Mouse (Mus musculus): Measurements from ENCODE around the gene 4430402I18Rik. TPM values are rescaled to one million over a fixed set of nuclear protein-coding genes. Genes with fewer than 3 reads are reported as not detected.

4430402I18Rik gene
- total and polyA plus RNA-seq, 3 experiments = 0.14 to 0.51 (median 0.15) TPM

DNA sequence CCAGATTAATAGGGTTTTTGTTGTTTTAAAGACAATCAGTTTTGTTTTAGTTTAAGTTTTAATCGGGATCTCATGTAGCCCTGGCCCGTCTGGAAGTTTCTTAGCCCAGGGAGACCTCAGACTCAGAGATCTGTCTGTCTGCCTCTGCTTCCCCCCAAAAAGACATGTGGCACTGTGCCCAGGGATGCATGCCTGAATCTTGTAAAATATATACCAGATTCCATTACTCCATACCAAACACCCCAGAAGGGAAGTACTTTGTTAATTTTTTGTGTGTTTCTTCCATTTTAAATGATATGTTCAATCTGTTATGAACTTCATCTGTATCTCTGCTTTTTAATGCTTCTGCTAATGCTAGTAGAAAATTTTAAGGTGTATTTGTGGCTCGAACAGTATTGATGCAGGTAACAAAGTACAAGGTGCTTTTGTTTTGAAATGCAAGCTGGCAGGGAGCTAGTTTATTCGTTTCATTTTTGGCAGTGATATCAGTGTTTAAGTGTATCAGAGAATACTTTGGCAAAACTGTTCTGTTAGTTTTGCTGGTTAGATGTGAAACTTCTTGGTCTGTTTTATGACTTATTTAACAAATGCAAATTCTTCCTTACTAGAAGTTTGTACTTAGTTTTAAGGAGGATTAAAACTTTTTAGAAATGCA is 30.5 kb upstream of the 4430402I18Rik start:
- H3K9me3 ChIP-seq (replicated peaks; ENCODE audit: low read length) = no peaks in the 10 kb centered on the region
- H3K4me2 ChIP-seq (ENCODE audit: insufficient read depth, low read depth, poor library complexity, severe bottlenecking) = no peak overlapping the region
- H3K27ac ChIP-seq (ENCODE audit: insufficient read depth, low read depth) = no peak overlapping the region
- no peaks in the 10 kb centered on the region for H3K4me1 ChIP-seq (ENCODE audit: control insufficient read depth in 1 of 2, insufficient read depth in 2 of 2)
- dilution Hi-C loops (cut with MboI; ENCODE audit: extremely low pct_ligation_motif_present, extremely low pct_unique_long_range_greater_than_20kb, low sequenced_read_pairs) (no loop called here), in situ Hi-C loops (cut with MboI; ENCODE audit: low pct_ligation_motif_present, low pct_unique_long_range_greater_than_20kb, low sequenced_read_pairs) (no loop called here)
- H3K4me3 ChIP-seq (replicated peaks in 1 of 3; ENCODE audit: low read depth in 2 of 3, low read length in 2 of 3, poor library complexity in 1 of 3) = no peak overlapping the region
- H3K36me3 ChIP-seq (replicated peaks in 1 of 2; ENCODE audit: control insufficient read depth in 1 of 2, insufficient read depth in 1 of 2, low read length in 1 of 2) = peaks cover 42 to 81% of the 10 kb centered on the region in 2 experiments
- H3K27me3 ChIP-seq (replicated peaks) = no peaks in the 10 kb centered on the region
- no peak for DNase-seq (ENCODE audit: extremely low read depth)
- H3K79me2 ChIP-seq (replicated peaks; ENCODE audit: control insufficient read depth, extremely low read depth, insufficient read depth, poor library complexity, severe bottlenecking) = peaks cover 7% of the 10 kb centered on the region
- TF ChIP-seq EP300 (IDR thresholded peaks at IDR 0.05; ENCODE audit: low read length) (no peak), TBP (conservative IDR thresholded peaks at IDR 0.05; ENCODE audit: low read depth, low read length) (no peak), MAX (IDR thresholded peaks at IDR 0.05; ENCODE audit: low read length) (no peak), IRF4 (IDR thresholded peaks at IDR 0.05; ENCODE audit: low read depth, low read length) (no peak), HCFC1 (IDR thresholded peaks at IDR 0.05; ENCODE audit: low read depth, low read length) (no peak), USF1 (IDR thresholded peaks at IDR 0.05; ENCODE audit: low read depth, low read length) (no peak)
- H3K9ac ChIP-seq (ENCODE audit: insufficient read depth, low read depth) = no peak overlapping the region

DNA sequence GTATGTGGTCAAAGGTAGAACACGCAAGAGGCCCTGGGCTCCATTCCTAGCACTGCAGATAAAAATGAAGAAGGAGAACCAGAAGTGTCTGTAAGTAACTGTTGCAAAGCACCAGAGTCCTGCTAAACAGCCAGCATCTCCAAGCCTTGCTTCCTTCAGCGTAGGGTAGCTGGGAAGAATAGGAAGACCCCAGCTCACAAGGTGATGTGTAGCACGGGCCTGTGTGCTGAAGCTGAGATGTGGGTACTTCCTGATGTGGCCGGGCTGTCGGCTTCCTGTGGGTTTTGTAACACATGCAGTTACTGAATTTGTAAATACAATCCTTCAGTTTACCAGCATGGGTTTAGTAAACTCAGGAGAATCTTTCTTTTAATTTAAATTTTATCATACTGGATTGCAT is 27.8 kb upstream of the 4430402I18Rik start:
- Histone ChIP-seq H3K4me3 (replicated peaks in 1 of 3; ENCODE audit: low read depth in 2 of 3, low read length in 2 of 3, poor library complexity in 1 of 3) (no peak overlapping the region), H3K4me1 (ENCODE audit: control insufficient read depth in 1 of 2, insufficient read depth in 2 of 2) (peaks cover 0 to 7% of the 10 kb centered on the region in 2 experiments; a peak in 2 of 4 replicates), H3K79me2 (replicated peaks; ENCODE audit: control insufficient read depth, extremely low read depth, insufficient read depth, poor library complexity, severe bottlenecking) (peaks cover 19% of the 10 kb centered on the region), H3K27ac (ENCODE audit: insufficient read depth, low read depth) (no peak overlapping the region), H3K36me3 (replicated peaks in 1 of 2; ENCODE audit: control insufficient read depth in 1 of 2, insufficient read depth in 1 of 2, low read length in 1 of 2) (peaks cover 27 to 62% of the 10 kb centered on the region in 2 experiments), H3K9ac (ENCODE audit: insufficient read depth, low read depth) (no peak overlapping the region), H3K4me2 (ENCODE audit: insufficient read depth, low read depth, poor library complexity, severe bottlenecking) (no peak overlapping the region), H3K27me3 (replicated peaks) (no peaks in the 10 kb centered on the region), H3K9me3 (replicated peaks; ENCODE audit: low read length) (no peaks in the 10 kb centered on the region)
- in situ Hi-C loops (cut with MboI; ENCODE audit: low pct_ligation_motif_present, low pct_unique_long_range_greater_than_20kb, low sequenced_read_pairs) = no loop called here
- dilution Hi-C loops (cut with MboI; ENCODE audit: extremely low pct_ligation_motif_present, extremely low pct_unique_long_range_greater_than_20kb, low sequenced_read_pairs) = no loop called here
- TF ChIP-seq NELFE (IDR thresholded peaks at IDR 0.05; ENCODE audit: low read depth, low read length) (no peak), CHD1 (IDR thresholded peaks at IDR 0.05; ENCODE audit: low read depth, low read length) (no peak), ELF1 (IDR thresholded peaks at IDR 0.05; ENCODE audit: low read depth, low read length) (no peak), USF2 (conservative IDR thresholded peaks at IDR 0.05; ENCODE audit: low read depth, low read length) (no peak), TBP (conservative IDR thresholded peaks at IDR 0.05; ENCODE audit: low read depth, low read length) (no peak), MAX (IDR thresholded peaks at IDR 0.05; ENCODE audit: low read length) (no peak), MEF2A (IDR thresholded peaks at IDR 0.05; ENCODE audit: borderline replicate concordance, low read depth, low read length) (no peak), E2F4 (IDR thresholded peaks at IDR 0.05; ENCODE audit: insufficient replicate concordance, low read depth, low read length) (no peak), KAT2A (IDR thresholded peaks at IDR 0.05; ENCODE audit: insufficient replicate concordance, low read length) (no peak), MAFK (IDR thresholded peaks at IDR 0.05; ENCODE audit: insufficient replicate concordance, low read length) (no peak), ZNF384 (IDR thresholded peaks at IDR 0.05; ENCODE audit: low read depth, low read length) (no peak), POLR2A (IDR thresholded peaks at IDR 0.05; ENCODE audit: low read depth, low read length) (no peak), SMC3 (IDR thresholded peaks at IDR 0.05; ENCODE audit: low read depth, low read length) (no peak), RAD21 (IDR thresholded peaks at IDR 0.05; ENCODE audit: low read depth, low read length) (no peak), NRF1 (IDR thresholded peaks at IDR 0.05; ENCODE audit: low read depth, low read length) (no peak)
- DNase-seq (ENCODE audit: extremely low read depth) = no peak
